Mouse (Mus musculus) adrenal gland, postnatal 10 days (tissue): ENCODE data around the gene Sgsm2. TPM values are rescaled to one million over a fixed set of nuclear protein-coding genes. Genes with fewer than 3 reads are reported as not detected.
A peak's percentile ranks its signal among the peaks of the same experiment; 100 is the strongest.

Experiments
- DNase-seq: peaks from one replicate; pipeline ENCODE4 v3.0.0; 2021; ENCODE audit warnings: mixed read lengths
- total RNA-seq, 2 experiments: library from RNA; stranded (reverse); gene quantifications; 2 replicates each; pipeline ENCODE4 v1.2.3; 2021

Gene Sgsm2
- total RNA-seq, 2 experiments from 2014 or later = 18.3 to 25.3 TPM

DNA sequence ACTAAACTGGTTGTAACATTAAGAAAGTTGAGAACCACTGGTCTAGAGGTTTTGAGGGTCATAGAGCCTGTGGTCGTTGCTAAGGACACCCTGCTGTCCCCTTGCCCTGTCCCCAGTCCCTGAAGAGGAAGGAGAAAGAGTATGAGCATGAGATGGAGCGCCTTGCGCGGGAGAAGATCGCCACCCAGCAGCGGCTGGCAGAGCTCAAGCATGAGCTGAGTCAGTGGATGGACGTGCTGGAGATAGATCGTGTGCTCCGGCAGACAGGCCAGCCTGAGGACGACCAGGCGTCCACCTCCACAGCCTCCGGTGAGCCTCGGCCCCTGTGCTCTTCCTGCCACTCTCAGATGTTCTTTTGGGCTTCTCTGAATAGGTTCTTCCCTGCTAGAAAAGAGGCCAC lies 54.8 kb downstream of the Sgsm2 start:
- no peak for DNase-seq

DNA sequence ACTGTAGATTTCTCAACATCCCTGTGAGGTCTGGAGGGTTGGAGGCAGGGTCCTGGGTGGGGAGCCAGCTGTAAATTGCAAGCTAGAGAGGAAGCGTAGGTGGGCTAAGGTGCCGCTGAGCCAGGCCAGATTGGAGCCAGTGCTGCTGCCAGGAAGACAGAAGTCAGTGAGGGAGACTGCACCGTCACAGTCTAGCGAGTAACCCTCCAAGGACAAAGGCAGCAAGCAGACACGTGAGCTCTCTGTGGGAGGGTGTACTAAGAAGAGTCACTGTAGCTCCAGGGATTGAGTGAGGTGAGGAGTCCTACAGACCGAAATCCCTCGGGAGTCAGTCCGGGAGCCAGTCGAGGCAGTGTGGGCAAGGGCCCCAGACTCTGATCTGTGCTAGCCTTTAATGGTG lies 55.5 kb downstream of the Sgsm2 start:
- peak; percentile 62 for DNase-seq

DNA sequence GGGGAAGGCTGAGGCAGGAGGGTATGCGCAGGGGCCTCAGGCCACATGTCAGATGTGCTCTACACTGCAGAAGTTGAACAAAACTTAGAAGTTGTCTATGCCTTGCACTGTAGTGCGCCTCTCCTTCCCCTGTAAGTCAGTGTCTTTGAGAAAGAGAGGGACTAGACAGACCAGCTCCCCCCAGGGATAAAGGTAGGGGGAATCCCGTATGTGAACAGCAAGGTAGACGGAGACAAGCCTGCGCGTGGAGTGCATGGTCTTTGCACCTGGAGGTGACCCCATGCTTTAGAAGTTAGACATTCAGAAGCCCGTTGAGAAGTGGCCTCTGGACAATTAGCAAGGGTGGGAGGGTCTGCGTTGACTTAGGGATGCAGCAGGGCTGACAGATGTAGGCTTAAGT lies 56.1 kb downstream of the Sgsm2 start:
- no peak for DNase-seq

DNA sequence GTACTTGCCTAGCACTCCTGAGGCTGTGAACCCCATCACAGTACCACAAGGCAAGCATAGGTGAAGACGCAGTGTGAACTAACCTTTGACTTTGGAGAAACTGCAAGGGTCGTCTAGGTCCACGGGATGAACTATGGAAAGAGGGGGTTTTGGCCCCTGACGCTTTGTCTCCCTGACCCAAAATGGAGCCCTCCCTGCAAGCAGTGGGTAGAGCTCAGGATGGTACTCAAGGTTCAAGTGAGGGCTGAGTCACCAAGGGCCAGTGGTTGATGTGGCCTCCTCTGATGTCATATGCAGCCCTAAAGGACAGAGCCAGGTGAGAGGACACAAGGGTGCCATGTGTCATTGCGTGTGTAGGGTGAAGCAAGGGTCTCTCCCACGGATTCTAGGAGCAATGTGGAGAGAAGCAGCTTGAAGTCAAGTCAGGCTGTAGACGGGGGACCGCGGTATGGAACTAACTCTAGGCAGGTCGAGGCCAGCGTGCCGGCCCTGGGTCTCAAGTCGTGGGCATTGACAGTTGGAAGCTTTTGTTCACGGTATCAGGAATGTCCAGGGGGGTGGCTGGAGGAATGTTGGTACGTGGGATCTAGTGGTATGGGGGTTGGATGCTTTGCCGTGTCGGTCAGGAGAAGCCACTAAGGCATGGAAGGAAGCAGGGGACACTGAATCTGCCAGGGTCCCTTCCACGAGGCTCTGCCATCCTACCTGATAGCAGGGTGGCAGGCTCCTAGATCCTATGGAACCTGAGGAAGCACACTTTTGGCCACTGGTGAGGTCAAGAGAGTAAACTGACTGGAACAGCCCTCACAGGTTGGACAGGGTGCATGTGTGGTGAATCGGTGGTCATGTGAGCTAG lies 56.8 kb downstream of the Sgsm2 start:
- DNase-seq = no peak

DNA sequence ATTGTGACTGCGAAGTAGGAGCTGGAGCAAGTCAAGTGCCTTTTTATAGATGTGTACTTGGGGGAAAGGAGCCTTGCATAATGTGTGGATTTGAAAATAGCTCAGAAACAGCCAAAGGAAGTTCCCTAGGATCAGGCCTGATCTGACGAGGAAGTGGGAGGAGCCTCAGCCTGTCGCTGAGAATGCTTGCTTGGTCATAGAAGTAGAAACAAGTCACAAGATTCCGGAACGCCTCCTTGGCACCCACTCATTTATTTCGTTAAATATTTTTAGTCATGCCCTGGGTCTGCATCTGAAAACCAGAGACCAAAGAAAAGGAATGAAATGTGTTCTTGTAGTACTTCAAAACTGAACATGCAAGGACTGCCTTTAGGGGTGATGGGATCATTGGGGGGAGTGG lies 57.9 kb downstream of the Sgsm2 start:
- DNase-seq = peak; percentile 67

DNA sequence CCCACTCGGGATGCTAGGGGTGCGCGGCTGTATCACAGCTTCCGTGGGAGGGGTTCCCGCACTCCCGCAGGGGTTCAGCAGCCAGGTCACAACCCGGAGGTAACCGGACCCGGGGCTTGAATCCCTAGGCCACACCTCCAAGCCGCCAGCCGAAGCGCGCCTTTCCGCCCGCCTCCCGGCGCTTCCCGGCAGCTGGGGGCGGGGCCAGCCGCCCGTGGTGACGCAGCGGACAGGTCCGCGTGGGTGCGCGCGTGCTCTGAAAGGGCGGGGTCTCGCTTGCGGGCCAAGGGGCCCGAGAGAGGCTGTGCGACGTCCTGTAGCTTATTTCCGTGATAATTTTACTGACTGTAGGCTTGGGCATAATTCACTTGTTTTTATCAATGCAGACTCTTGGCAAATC lies 58.4 kb downstream of the Sgsm2 start:
- peak; percentile 96 for DNase-seq

DNA sequence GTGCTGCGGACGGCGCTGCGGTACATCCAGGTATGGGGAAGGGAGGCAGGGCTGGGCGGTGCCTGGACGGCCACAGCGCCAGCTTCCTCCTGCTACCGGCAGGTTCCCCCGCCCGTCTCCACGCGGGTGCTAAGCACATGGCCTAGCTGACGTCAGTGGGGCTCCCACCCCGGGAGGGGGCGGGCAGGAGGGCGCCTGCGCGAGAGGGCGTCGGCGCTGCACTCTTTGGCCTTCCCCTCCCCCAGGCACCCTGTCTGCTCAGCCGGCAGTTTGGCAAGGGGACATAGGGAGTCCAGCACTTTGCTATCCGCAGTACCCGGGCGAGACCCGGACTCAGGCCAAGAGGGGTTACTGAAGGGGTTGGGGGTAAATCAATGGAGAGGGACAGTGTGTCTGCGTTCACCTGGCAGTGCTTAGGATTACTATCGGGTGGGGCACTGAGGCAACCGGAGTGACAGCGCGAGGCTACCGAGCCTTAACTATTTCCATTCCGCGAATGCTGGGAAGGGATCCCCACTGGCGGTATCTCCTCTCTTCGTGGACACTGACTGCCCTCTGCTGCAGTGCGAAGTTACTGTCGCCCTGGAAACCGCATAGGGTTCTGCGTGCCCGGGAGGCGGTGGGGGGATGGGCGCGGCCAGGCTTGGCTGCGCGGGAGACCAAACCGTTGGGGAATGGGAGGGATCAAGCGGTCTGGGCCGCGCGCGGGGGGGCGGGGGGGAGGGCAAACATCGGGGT lies 59.0 kb downstream of the Sgsm2 start:
- DNase-seq = peak; percentile 96

DNA sequence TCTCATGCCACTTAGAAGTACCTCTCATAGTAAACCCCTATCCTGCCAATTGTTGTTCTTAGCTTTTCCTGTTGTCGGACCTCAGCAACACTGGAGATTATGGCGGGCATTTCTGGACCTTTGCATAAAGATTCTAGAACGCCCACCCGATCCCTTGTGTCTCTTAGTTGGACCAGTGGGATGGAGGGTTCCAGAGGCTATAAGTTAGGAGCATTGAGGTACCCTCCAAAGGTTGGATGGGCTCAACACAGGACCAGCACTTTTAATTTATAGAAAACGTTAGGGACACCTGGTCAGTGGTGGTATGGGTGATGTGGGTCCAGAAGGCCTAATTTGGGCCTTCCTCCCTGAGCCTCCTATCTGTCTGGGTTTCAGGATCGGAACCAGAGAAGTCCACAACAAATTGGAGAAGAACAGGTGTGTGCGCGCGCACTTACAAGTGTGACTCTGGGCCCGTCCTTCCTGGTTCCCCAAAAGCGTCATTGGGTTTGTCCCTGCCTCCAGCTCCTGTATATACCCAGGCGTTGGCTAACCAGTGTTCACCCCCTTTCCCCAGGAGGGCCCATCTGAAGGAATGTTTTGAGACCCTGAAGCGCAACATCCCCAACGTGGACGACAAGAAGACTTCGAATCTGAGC lies 59.7 kb downstream of the Sgsm2 start:
- DNase-seq = no peak

DNA sequence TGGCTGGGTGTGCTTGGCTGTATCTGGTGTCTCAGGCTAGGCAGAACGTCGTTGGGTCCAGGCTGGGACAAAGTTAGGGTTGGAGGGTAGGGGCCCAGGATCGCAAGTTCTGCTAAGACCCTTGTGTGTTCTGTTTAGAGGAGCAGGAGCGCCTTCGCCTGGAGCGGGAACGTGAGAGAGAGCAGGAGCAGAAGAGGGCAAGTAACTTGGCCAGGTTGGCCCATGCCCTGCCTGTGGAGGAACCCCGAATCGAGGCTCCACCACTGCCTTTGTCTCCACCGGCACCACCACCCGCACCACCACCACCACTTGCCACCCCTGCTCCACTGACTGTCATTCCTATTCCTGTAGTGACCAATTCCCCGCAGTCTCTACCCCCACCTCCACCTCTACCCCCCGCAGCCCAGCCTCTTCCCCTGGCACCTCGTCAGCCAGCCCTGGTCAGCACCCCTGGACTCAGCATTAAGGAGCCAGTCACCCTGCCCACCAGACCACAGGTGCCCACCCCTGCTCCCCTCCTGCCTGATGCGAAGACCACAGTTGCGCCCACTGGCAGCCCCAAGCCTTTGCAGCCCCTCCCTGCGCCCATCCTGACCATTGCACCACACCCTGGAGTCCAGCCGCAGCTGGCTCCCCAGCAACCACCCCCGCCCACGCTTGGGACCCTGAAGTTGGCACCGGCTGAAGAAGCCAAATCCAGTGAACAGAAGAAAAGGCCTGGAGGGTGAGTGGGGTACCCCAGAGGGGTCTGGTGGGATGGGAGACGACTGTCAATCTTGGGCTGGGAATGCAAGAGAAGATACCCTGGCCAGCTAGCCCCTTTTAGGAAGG lies 60.4 kb downstream of the Sgsm2 start:
- DNase-seq = no peak

DNA sequence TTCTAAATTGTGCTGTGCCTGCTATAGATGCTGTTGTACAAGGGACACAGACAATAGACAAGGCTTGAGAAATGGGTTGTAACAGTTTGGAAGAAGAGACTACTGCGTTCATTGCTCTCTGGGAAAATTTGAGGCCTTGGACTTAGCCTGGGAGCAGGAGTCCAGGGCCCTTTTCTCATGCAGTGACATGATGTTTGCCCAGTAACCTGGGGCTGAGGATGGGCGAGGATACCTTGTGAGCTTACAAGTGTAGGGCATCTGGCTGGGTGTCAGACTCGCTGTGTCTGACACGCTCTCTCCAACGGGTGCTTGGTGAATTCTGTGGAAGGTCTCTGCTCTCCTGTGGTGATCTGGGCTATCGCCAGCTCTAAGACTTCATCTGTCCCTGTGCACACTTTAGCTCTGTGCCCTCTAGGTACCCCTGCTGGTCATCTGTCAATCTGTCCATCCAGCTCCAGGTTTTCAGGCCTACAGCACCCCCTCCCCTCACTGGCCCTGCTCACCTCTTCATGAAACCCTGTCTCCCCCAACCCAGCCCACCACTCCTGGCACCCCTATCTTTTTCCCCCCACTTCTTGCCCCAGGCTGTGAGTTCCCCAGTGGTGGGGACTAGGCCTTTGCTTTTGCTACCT lies 61.2 kb downstream of the Sgsm2 start:
- no peak for DNase-seq

DNA sequence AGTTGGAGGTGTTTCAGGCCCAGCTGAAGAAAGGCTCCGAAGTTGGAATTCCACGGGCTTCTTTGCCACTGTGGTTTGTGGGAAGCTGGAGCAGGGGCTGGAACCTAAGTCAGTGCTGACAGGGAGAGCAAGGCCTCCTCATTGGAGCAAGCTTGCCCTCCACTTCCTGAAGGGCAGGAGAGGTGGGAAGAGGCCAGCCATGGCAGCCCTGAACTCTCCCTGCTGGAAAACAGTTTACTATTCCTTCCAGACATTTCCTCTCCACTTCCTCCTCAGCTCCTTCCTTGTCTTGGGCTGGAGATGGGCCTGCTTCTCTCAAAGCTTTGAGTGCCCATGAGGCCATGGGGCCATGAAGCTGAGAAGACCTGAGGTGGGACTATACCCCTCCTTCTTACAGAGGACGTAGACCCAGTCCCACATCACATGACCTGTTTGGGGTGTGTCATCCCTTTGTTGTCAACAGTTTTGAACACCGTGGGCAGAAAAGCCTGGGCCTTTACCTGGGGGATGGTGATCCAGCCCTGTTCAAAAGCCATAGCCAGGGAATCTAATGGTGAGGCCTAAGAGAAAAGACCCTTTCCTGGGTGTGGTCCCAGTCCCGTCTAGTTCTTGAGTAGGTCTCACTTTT lies 62.1 kb downstream of the Sgsm2 start:
- no peak for DNase-seq

DNA sequence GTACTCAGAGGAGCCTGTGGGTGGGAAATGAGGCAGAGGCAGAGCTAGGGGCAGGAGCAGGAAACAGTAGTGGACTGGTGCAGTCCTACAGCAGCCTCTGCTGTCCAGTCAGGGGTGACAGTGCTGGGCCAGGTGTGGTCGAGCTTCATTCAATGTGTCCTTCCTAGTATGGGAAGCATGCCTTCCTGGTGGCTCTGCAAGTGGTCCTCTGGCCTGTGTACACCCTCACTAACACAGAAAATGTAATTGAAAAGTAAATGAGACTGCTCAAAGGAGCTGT lies 62.6 kb downstream of the Sgsm2 start:
- no peak for DNase-seq

DNA sequence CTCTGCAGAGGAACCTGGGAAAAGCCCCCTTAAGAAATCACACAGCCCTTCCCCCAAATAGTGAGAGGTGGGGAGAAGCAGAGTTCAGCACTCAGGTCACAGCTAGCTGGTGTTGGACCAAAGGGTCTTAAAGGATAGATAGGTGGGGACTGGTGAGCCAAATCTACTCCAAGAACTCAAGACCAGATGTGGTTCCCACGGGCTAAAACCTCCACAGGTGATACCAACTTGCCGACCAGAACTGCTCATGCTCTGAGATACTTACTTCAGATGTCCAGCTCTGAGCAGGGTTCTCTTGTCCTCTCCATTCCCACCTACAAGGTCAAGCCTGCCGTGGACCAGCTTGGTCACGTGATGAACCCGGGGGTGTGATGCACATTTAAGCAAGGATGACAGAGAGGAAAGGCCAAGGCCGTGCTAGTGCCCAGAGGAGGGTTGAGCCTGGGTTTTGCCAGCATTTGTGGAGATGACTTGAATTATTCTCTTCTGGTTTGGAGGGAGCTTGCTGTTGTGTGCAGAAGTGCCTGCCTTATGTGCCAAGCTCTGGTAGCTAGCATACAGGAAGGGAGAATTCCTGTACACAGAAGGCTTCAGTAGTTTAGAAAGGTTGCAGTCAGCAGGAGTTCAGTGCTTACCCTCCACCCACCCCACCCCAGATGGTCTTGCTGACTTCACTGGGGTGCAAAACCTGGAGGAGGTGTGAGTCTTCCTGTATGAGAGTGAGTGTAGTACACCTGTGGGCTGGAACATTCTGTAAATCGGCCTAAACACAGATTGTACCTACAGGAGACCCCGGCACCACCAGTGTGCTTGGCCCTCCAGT lies 63.1 kb downstream of the Sgsm2 start:
- DNase-seq = peak; percentile 77

DNA sequence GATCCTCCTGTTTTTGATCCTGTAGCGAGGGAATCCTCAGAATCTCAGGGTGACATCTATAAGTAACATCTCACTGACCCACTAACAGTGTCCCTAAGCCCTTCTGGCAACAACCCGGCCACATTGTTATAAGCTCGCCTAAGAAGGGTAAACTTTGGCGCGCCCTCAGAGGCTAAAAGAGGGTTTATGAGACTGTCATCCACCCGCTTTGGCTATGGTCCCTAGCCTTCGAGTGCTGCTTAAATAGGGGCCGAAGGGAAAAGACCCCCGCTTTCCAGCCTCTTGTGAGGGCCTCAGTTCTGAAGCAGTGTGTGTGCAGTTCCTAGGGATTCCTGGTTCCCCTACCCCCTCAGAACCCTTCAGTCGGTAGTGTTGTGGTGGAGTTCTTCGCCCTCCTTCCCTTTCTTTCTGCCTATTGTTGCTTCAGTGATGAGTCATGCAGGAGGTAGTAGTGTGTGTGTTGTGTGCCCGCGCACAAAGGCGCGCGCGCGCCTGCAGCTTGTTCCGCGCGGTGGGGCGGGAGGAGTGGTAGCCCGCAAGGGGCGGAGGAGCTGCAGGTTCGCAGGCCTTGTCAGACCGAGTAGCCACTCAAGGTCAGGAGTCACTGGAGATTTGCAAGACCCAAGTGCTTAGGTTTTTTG lies 64.2 kb downstream of the Sgsm2 start:
- DNase-seq = peak; percentile 83

DNA sequence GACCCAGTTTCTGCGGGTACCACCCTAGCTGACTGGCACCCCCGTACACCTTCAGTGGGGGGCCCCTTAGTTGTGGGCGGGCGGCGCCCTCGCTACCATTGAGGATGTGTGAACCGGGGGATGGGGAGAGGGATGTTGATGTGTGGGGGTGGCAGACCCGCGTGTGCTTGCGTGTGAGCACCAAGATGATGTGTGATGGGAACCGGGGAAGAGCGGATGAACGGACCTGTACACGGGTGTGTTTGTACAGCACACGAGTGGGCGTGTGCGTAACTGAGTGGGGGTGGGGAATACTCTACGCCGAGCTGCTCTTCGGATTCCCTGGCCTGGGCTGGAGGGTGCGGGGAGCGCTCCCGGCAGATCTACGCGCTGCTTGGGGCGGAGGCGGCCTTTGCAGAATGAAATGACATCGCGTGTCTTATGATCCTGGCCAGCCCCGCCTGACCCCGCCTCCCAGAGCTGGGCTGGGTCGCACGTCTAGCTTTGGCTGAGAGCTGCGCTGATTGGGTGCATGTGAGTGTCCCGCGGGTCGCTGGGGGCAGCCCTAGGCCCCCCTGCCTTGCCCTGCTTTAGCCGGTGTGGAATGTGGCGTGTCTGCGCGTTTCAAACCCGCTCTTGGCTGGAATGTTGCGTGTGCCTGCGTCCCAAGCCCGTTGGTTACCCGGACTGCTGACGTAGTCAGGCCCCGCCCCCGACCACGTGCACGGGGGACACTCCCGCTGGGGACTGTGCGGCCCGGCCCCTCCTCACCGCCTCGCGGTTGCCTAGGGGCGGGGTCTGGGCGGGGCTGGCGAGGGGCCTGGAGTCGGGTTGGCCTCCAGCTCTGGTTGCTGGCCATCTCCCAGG lies 65.0 kb downstream of the Sgsm2 start:
- peak; percentile 100 for DNase-seq

DNA sequence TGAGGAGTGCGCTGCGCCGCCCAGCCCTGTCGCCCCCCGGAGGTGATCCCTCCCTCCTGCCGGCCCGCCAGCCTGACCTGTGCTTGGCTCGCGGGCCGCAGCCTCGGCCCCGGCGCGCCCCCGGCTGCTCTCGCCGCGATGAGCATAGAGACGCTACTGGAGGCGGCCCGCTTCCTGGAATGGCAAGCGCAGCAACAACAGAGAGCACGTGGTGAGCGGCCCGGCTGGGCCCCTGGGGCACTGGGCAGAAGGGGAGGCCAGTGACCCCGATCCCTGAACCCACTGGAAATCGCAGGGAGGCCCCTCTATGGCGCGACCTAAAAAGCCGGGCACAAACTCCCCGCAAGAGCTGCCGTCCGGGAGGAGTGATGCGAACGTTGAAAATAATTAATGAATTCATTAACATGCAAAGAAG lies 65.7 kb downstream of the Sgsm2 start:
- DNase-seq = peak; percentile 68

DNA sequence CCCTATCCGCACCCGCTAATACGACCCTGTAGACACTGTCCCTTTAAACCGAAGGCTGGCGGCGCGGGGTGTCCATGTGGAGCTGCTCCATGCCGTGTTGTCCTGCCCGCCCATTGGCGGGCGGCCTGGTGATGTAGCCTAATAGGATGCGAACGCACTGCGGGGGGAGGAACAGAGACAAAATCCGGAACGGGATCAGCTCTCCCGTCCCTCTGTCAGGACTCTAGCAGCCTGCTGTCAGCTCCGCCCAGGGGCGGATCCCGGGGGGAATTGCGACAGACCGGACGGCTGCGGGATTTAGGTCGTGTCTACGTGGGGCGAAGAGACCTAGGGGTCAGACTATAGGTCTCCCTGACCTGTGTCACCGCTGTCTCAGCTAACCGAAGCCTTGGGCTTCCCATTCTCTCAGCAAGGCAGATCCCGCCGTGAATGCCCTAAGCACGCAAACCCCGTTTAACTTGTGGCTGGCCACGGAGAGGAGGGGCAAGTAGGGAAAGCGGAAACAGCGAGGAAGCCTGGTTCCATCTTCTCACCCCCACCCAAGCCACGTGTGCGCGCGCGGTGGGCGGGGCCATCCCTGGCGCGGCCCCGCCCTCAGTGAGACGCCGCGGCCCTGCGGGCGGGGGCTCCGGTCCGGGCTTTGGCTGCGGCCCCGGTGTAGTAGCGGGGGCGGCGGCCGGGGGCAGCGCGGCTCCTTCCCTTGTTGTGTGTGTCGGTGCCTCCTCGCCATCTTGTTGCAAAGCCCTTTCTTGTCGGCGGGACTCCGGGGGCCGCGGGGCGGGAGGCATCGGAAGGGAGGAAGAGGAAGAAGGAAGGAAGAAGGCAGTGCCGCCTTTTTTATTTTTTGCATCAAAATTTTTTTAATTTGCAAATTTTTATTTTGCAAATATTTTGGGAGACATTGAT lies 66.4 kb downstream of the Sgsm2 start, which contains the start of gene Mnt:
Gene Mnt (plus strand): TSS at position 665 of the 906 bp plus-strand sequence.
- peak; percentile 99 for DNase-seq

DNA sequence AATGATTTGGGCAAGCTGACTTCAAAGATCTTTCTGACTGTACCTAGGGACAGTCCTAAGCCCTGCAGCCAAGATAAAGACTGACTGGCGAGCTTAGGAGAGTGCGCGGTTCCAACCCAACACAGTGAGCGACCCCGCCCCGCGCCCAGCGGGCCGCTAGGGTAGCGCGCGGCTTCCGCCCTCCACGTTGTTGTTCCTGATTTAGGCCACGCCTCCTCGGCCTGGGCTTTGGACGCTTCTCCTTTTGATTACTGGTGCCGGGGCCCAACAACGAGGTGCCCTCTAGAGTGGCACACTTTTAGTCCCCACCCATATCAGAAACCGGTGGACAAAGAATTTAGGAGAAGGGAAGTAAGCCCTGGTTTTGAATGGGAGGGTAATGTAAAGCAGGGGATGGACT lies 67.0 kb downstream of the Sgsm2 start:
- peak; percentile 90 for DNase-seq
